Mouse (Mus musculus): Measurements from ENCODE around the gene Zfand3. TPM values are rescaled to one million over a fixed set of nuclear protein-coding genes. Genes with fewer than 3 reads are reported as not detected.
A peak's percentile ranks its signal among the peaks of the same experiment; 100 is the strongest.

The Zfand3 gene
- polyA plus RNA-seq, 1 experiment from 2014 or later = 59.5 TPM

- 79% methylated on average over 12 of the region's 12 CpGs for WGBS
- DNase-seq (ENCODE audit: low spot score) (no peak), ATAC-seq (no peak)
- H3K4me3 ChIP-seq (ENCODE audit: low read depth, low read length) = no peak overlapping the region
- H3K4me2 ChIP-seq (ENCODE audit: low read length) = no peak overlapping the region
- peak overlapping the region; percentile 63 for H3K27ac ChIP-seq (ENCODE audit: low read depth, low read length)
- peaks cover 45% of the 10 kb centered on the region for H3K36me3 ChIP-seq (ENCODE audit: control insufficient read depth, insufficient read depth, low read length)
- H3K9me3 ChIP-seq (replicated peaks; ENCODE audit: control insufficient read depth, low read length) = no peaks in the 10 kb centered on the region
- no peak overlapping the region for H3K9ac ChIP-seq (ENCODE audit: low read length)
- H3K4me1 ChIP-seq (ENCODE audit: control insufficient read depth, insufficient read depth, low read length) = no peaks in the 10 kb centered on the region
- H3K27me3 ChIP-seq (replicated peaks; ENCODE audit: control insufficient read depth, insufficient read depth, low read length) = no peaks in the 10 kb centered on the region
These were observed 208.1 kb downstream of the Zfand3 start for GRCm38 (mm10) chr17:30212647-30213046.

GRCm38 (mm10) chr17:30213371-30213770 is 208.8 kb downstream of the Zfand3 start:
- no peaks in the 10 kb centered on the region for H3K27me3 ChIP-seq (replicated peaks; ENCODE audit: control insufficient read depth, insufficient read depth, low read length)
- no peak overlapping the region for H3K4me3 ChIP-seq (ENCODE audit: low read depth, low read length)
- H3K9me3 ChIP-seq (replicated peaks; ENCODE audit: control insufficient read depth, low read length) = no peaks in the 10 kb centered on the region
- DNase-seq (ENCODE audit: low spot score) = no peak
- ATAC-seq = no peak
- no peak overlapping the region for H3K9ac ChIP-seq (ENCODE audit: low read length)
- 90% methylated on average over 5 of the region's 5 CpGs for WGBS
- H3K4me1 ChIP-seq (ENCODE audit: control insufficient read depth, insufficient read depth, low read length) = no peaks in the 10 kb centered on the region
- no peak overlapping the region for H3K4me2 ChIP-seq (ENCODE audit: low read length)
- no peak overlapping the region for H3K27ac ChIP-seq (ENCODE audit: low read depth, low read length)
- peaks cover 38% of the 10 kb centered on the region for H3K36me3 ChIP-seq (ENCODE audit: control insufficient read depth, insufficient read depth, low read length)

GRCm38 (mm10) chr17:30214393-30214792 is 209.9 kb downstream of the Zfand3 start:
- H3K4me3 ChIP-seq (ENCODE audit: low read depth, low read length) = no peak overlapping the region
- peaks cover 31% of the 10 kb centered on the region for H3K36me3 ChIP-seq (ENCODE audit: control insufficient read depth, insufficient read depth, low read length)
- no peaks in the 10 kb centered on the region for H3K4me1 ChIP-seq (ENCODE audit: control insufficient read depth, insufficient read depth, low read length)
- H3K27ac ChIP-seq (ENCODE audit: low read depth, low read length) = no peak overlapping the region
- ATAC-seq = no peak
- 90% methylated on average over 6 of the region's 6 CpGs for WGBS
- H3K9me3 ChIP-seq (replicated peaks; ENCODE audit: control insufficient read depth, low read length) = no peaks in the 10 kb centered on the region
- H3K27me3 ChIP-seq (replicated peaks; ENCODE audit: control insufficient read depth, insufficient read depth, low read length) = no peaks in the 10 kb centered on the region
- no peak overlapping the region for H3K9ac ChIP-seq (ENCODE audit: low read length)
- no peak for DNase-seq (ENCODE audit: low spot score)
- H3K4me2 ChIP-seq (ENCODE audit: low read length) = no peak overlapping the region

GRCm38 (mm10) chr17:30215741-30216140 is 211.2 kb downstream of the Zfand3 start:
- DNase-seq (ENCODE audit: low spot score) = no peak
- Histone ChIP-seq H3K4me3 (ENCODE audit: low read depth, low read length) (no peak overlapping the region), H3K36me3 (ENCODE audit: control insufficient read depth, insufficient read depth, low read length) (peaks cover 22% of the 10 kb centered on the region), H3K27ac (ENCODE audit: low read depth, low read length) (no peak overlapping the region), H3K4me2 (ENCODE audit: low read length) (no peak overlapping the region), H3K9me3 (replicated peaks; ENCODE audit: control insufficient read depth, low read length) (no peaks in the 10 kb centered on the region), H3K4me1 (ENCODE audit: control insufficient read depth, insufficient read depth, low read length) (no peaks in the 10 kb centered on the region), H3K9ac (ENCODE audit: low read length) (no peak overlapping the region), H3K27me3 (replicated peaks; ENCODE audit: control insufficient read depth, insufficient read depth, low read length) (no peaks in the 10 kb centered on the region)
- no peak for ATAC-seq
- WGBS = 83% methylated on average over 4 of the region's 4 CpGs

- Histone ChIP-seq H3K4me3 (ENCODE audit: low read depth, low read length) (no peak overlapping the region), H3K4me2 (ENCODE audit: low read length) (no peak overlapping the region), H3K4me1 (ENCODE audit: control insufficient read depth, insufficient read depth, low read length) (peaks cover 7% of the 10 kb centered on the region), H3K27ac (ENCODE audit: low read depth, low read length) (no peak overlapping the region), H3K27me3 (replicated peaks; ENCODE audit: control insufficient read depth, insufficient read depth, low read length) (no peaks in the 10 kb centered on the region), H3K36me3 (ENCODE audit: control insufficient read depth, insufficient read depth, low read length) (0 out of 2 replicates have a peak, but pooled peaks cover 7% of the 10 kb centered on the region), H3K9me3 (replicated peaks; ENCODE audit: control insufficient read depth, low read length) (no peaks in the 10 kb centered on the region), H3K9ac (ENCODE audit: low read length) (no peak overlapping the region)
- ATAC-seq (no peak), DNase-seq (ENCODE audit: low spot score) (no peak)
- 81% methylated on average over 14 of the region's 14 CpGs for WGBS
These were observed 217.1 kb downstream of the Zfand3 start for GRCm38 (mm10) chr17:30221677-30222076.

GRCm38 (mm10) chr17:30222361-30222760 is 217.8 kb downstream of the Zfand3 start:
- no peaks in the 10 kb centered on the region for H3K9me3 ChIP-seq (replicated peaks; ENCODE audit: control insufficient read depth, low read length)
- 73% methylated on average over 11 of the region's 11 CpGs for WGBS
- H3K27ac ChIP-seq (ENCODE audit: low read depth, low read length) = no peak overlapping the region
- H3K4me3 ChIP-seq (ENCODE audit: low read depth, low read length) = no peak overlapping the region
- H3K36me3 ChIP-seq (ENCODE audit: control insufficient read depth, insufficient read depth, low read length) = 0 out of 2 replicates have a peak, but pooled peaks cover 7% of the 10 kb centered on the region
- DNase-seq (ENCODE audit: low spot score) (no peak), ATAC-seq (no peak)
- H3K4me1 ChIP-seq (ENCODE audit: control insufficient read depth, insufficient read depth, low read length) = peaks cover 7% of the 10 kb centered on the region
- no peak overlapping the region for H3K4me2 ChIP-seq (ENCODE audit: low read length)
- H3K27me3 ChIP-seq (replicated peaks; ENCODE audit: control insufficient read depth, insufficient read depth, low read length) = no peaks in the 10 kb centered on the region
- H3K9ac ChIP-seq (ENCODE audit: low read length) = no peak overlapping the region

- H3K9me3 ChIP-seq (replicated peaks; ENCODE audit: control insufficient read depth, low read length) = no peaks in the 10 kb centered on the region
- no peak overlapping the region for H3K9ac ChIP-seq (ENCODE audit: low read length)
- H3K27me3 ChIP-seq (replicated peaks; ENCODE audit: control insufficient read depth, insufficient read depth, low read length) = no peaks in the 10 kb centered on the region
- no peak for DNase-seq (ENCODE audit: low spot score)
- H3K4me2 ChIP-seq (ENCODE audit: low read length) = no peak overlapping the region
- no peak overlapping the region for H3K27ac ChIP-seq (ENCODE audit: low read depth, low read length)
- H3K36me3 ChIP-seq (ENCODE audit: control insufficient read depth, insufficient read depth, low read length) = 0 out of 2 replicates have a peak, but pooled peaks cover 7% of the 10 kb centered on the region
- no peak overlapping the region for H3K4me3 ChIP-seq (ENCODE audit: low read depth, low read length)
- H3K4me1 ChIP-seq (ENCODE audit: control insufficient read depth, insufficient read depth, low read length) = peaks cover 7% of the 10 kb centered on the region
- ATAC-seq = no peak
- WGBS = 62% methylated on average over 12 of the region's 12 CpGs
These were observed 218.3 kb downstream of the Zfand3 start for GRCm38 (mm10) chr17:30222837-30223236.

GRCm38 (mm10) chr17:30225030-30225740 is 220.7 kb downstream of the Zfand3 start:
- Histone ChIP-seq H3K4me1 (ENCODE audit: control insufficient read depth, insufficient read depth, low read length) (peaks cover 7% of the 10 kb centered on the region), H3K9ac (ENCODE audit: low read length) (no peak overlapping the region), H3K4me3 (ENCODE audit: low read depth, low read length) (no peak overlapping the region), H3K27me3 (replicated peaks; ENCODE audit: control insufficient read depth, insufficient read depth, low read length) (no peaks in the 10 kb centered on the region), H3K27ac (ENCODE audit: low read depth, low read length) (no peak overlapping the region), H3K36me3 (ENCODE audit: control insufficient read depth, insufficient read depth, low read length) (no peaks in the 10 kb centered on the region), H3K4me2 (ENCODE audit: low read length) (no peak overlapping the region), H3K9me3 (replicated peaks; ENCODE audit: control insufficient read depth, low read length) (no peaks in the 10 kb centered on the region)
- ATAC-seq (peak; percentile 40; the same call in 1 of the 2 replicates), DNase-seq (ENCODE audit: low spot score) (peak; percentile 66)
- WGBS = 33% methylated on average over 5 of the region's 5 CpGs

GRCm38 (mm10) chr17:30228439-30229215 is 224.1 kb downstream of the Zfand3 start:
- no peak for ATAC-seq
- no peak overlapping the region for H3K9ac ChIP-seq (ENCODE audit: low read length)

More at GRCm38 (mm10) chr17:30228439-30229215, 224.1 kb downstream of the Zfand3 start:
- Histone ChIP-seq H3K4me2 (ENCODE audit: low read length) (no peak overlapping the region), H3K4me3 (ENCODE audit: low read depth, low read length) (no peak overlapping the region), H3K27me3 (replicated peaks; ENCODE audit: control insufficient read depth, insufficient read depth, low read length) (no peaks in the 10 kb centered on the region), H3K27ac (ENCODE audit: low read depth, low read length) (no peak overlapping the region), H3K36me3 (ENCODE audit: control insufficient read depth, insufficient read depth, low read length) (no peaks in the 10 kb centered on the region), H3K9me3 (replicated peaks; ENCODE audit: control insufficient read depth, low read length) (no peaks in the 10 kb centered on the region), H3K4me1 (ENCODE audit: control insufficient read depth, insufficient read depth, low read length) (peaks cover 7% of the 10 kb centered on the region)
- 88% methylated on average over 10 of the region's 10 CpGs for WGBS
- DNase-seq (ENCODE audit: low spot score) = no peak
